Mouse (Mus musculus): Measurements from ENCODE around the gene Ccdc184. TPM values are rescaled to one million over a fixed set of nuclear protein-coding genes. Genes with fewer than 3 reads are reported as not detected.

Gene Ccdc184
- polyA plus RNA-seq, 2 experiments, result not detected

DNA sequence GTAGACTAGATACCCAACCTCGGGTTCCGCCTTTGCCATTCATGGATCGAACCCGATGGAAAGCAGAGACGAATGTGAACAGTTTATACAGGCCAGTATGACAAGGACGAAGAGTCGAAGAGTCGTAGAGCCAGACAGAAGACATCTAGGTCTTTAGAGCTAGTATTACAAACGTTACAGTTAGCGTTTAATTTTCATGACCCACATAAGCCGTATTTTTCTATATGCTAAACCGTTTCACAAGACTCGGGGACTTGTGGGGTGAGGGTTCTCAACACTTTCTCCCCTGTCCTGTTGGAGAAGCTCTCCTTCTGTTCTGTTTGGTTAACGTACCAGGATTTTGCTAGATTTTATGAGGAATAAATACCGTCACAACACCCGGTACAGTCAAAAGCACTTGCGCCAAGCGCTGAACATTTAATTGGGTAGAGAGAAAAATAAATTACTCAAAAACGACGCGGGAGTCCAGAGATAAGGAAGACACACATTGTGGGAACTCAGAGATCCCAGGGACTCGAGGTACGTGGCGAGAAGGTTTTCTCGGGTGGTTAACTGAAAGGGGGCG lies 13.7 kb downstream of the Ccdc184 start:
- Histone ChIP-seq H3K27me3 (ENCODE audit: control insufficient read depth, insufficient read depth, low read length) (peaks cover 7% of the 10 kb centered on the region), H3K4me2 (ENCODE audit: low read depth) (peak overlapping the region; percentile 58)

GRCm38 (mm10) chr15:98181132-98181711 lies 14.3 kb downstream of the Ccdc184 start:
- ATAC-seq (ENCODE audit: insufficient read depth), result peak; percentile 97
- TF ChIP-seq CTCF (IDR thresholded peaks at IDR 0.05; ENCODE audit: low read depth), result peak; percentile 84
- TF ChIP-seq EP300 (IDR thresholded peaks at IDR 0.05; ENCODE audit: low read depth), result no peak
- no peak overlapping the region for H3K27ac ChIP-seq

More for the DNA sequence above, 13.7 kb downstream of the Ccdc184 start:
- Histone ChIP-seq H3K9me3 (ENCODE audit: control insufficient read depth, low read length) (no peaks in the 10 kb centered on the region), H3K4me3 (ENCODE audit: insufficient read depth in 1 of 2, low read depth in 2 of 2, low read length in 2 of 2) (peak overlapping the region; percentile 43 to 54; a peak in 3 of 4 replicates), H3K4me1 (replicated peaks; ENCODE audit: control insufficient read depth in 2 of 2, insufficient read depth in 2 of 2, low read length in 1 of 2) (peaks cover 0 to 8% of the 10 kb centered on the region in 2 experiments; a peak in 2 of 4 replicates), H3K27ac (no peak overlapping the region), H3K36me3 (replicated peaks; ENCODE audit: control insufficient read depth, insufficient read depth, low read depth) (no peaks in the 10 kb centered on the region), H3K9ac (replicated peaks) (no peak overlapping the region)
- ATAC-seq (ENCODE audit: insufficient read depth) (no peak), DNase-seq (ENCODE audit: low read depth in 3 of 3, low spot score in 3 of 3) (no peak)
- 11% methylated on average over 26 of the region's 26 CpGs for WGBS (ENCODE audit: insufficient replicate concordance)
- TF ChIP-seq EP300 (IDR thresholded peaks at IDR 0.05; ENCODE audit: low read depth) (no peak), CTCF (IDR thresholded peaks at IDR 0.05; ENCODE audit: low read depth) (no peak)

GRCm38 (mm10) chr15:98181856-98182570 lies 15.1 kb downstream of the Ccdc184 start:
- no peaks in the 10 kb centered on the region for H3K9me3 ChIP-seq (ENCODE audit: control insufficient read depth, low read length)
- H3K4me2 ChIP-seq (ENCODE audit: low read depth), result no peak overlapping the region
- ATAC-seq (ENCODE audit: insufficient read depth) (no peak), DNase-seq (ENCODE audit: low read depth in 3 of 3, low spot score in 3 of 3) (no peak)
- H3K9ac ChIP-seq (replicated peaks), result no peak overlapping the region
- WGBS (ENCODE audit: insufficient replicate concordance), result 49% methylated on average over 12 of the region's 12 CpGs
- no peaks in the 10 kb centered on the region for H3K36me3 ChIP-seq (replicated peaks; ENCODE audit: control insufficient read depth, insufficient read depth, low read depth)
- H3K27ac ChIP-seq, result no peak overlapping the region
- TF ChIP-seq EP300 (IDR thresholded peaks at IDR 0.05; ENCODE audit: low read depth) (no peak), CTCF (IDR thresholded peaks at IDR 0.05; ENCODE audit: low read depth) (no peak)
- no peak overlapping the region for H3K4me3 ChIP-seq (ENCODE audit: insufficient read depth in 1 of 2, low read depth in 2 of 2, low read length in 2 of 2)
- peaks cover 7% of the 10 kb centered on the region for H3K27me3 ChIP-seq (ENCODE audit: control insufficient read depth, insufficient read depth, low read length)
- H3K4me1 ChIP-seq (replicated peaks; ENCODE audit: control insufficient read depth in 2 of 2, insufficient read depth in 2 of 2, low read length in 1 of 2), result peaks cover 0 to 8% of the 10 kb centered on the region in 2 experiments; a peak in 2 of 4 replicates

More at GRCm38 (mm10) chr15:98181132-98181711, 14.3 kb downstream of the Ccdc184 start:
- Histone ChIP-seq H3K27me3 (ENCODE audit: control insufficient read depth, insufficient read depth, low read length) (peaks cover 7% of the 10 kb centered on the region), H3K9me3 (ENCODE audit: control insufficient read depth, low read length) (no peaks in the 10 kb centered on the region), H3K4me2 (ENCODE audit: low read depth) (peak overlapping the region; percentile 58), H3K4me3 (ENCODE audit: insufficient read depth in 1 of 2, low read depth in 2 of 2, low read length in 2 of 2) (peak overlapping the region; percentile 43 to 54), H3K9ac (replicated peaks) (no peak overlapping the region), H3K4me1 (replicated peaks; ENCODE audit: control insufficient read depth in 2 of 2, insufficient read depth in 2 of 2, low read length in 1 of 2) (peaks cover 0 to 8% of the 10 kb centered on the region in 2 experiments; a peak in 2 of 4 replicates), H3K36me3 (replicated peaks; ENCODE audit: control insufficient read depth, insufficient read depth, low read depth) (no peaks in the 10 kb centered on the region)
- under 1% methylated on average over 30 of the region's 30 CpGs for WGBS (ENCODE audit: insufficient replicate concordance)
- peak; percentile 57 to 64 (median 59) for DNase-seq (ENCODE audit: low read depth in 3 of 3, low spot score in 3 of 3)

GRCm38 (mm10) chr15:98184456-98184855 lies 17.5 kb downstream of the Ccdc184 start:
- WGBS (ENCODE audit: insufficient replicate concordance), result 51% methylated on average over 4 of the region's 4 CpGs
- no peak for ATAC-seq (ENCODE audit: insufficient read depth)
- Histone ChIP-seq H3K27me3 (ENCODE audit: control insufficient read depth, insufficient read depth, low read length) (peaks cover 7% of the 10 kb centered on the region), H3K9me3 (ENCODE audit: control insufficient read depth, low read length) (no peaks in the 10 kb centered on the region), H3K4me1 (replicated peaks; ENCODE audit: control insufficient read depth in 2 of 2, insufficient read depth in 2 of 2, low read length in 1 of 2) (peaks cover 0 to 8% of the 10 kb centered on the region in 2 experiments; a peak in 2 of 4 replicates), H3K4me2 (ENCODE audit: low read depth) (no peak overlapping the region), H3K27ac (no peak overlapping the region), H3K36me3 (replicated peaks; ENCODE audit: control insufficient read depth, insufficient read depth, low read depth) (no peaks in the 10 kb centered on the region), H3K9ac (replicated peaks) (no peak overlapping the region), H3K4me3 (ENCODE audit: insufficient read depth in 1 of 2, low read depth in 2 of 2, low read length in 2 of 2) (no peak overlapping the region)
- no peak for TF ChIP-seq CTCF (IDR thresholded peaks at IDR 0.05; ENCODE audit: low read depth)
- no peak for DNase-seq (ENCODE audit: low read depth in 3 of 3, low spot score in 3 of 3)

DNA sequence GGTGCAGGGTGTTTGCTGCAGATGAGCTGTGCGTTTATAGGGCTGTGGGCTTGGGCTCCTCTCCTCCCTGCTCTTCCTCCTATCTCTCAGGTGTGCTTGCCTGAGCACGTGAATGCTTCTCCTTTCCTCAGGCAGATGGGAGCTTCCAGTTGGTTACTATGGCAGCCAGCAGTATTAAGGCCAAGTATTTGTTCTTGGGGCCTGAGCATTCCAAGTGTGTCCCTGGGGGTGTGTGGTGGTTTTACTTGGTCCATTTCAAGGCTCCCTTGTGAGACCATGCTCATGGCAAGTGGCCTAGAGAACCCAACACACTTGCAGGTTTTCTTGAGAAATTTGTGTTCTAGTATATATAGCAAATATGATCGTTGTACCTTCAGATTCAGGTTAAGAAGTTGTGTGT lies 28.5 kb downstream of the Ccdc184 start, which contains the start of gene Olfr288:
Gene Olfr288, minus strand, starts transcription at position 101 of the 400 bp plus-strand sequence.
- no peak for DNase-seq (ENCODE audit: low read depth in 3 of 3, low spot score in 3 of 3)
- H3K4me2 ChIP-seq (ENCODE audit: low read depth), result no peak within 1 kb of the TSS
- no peak for TF ChIP-seq EP300 (IDR thresholded peaks at IDR 0.05; ENCODE audit: low read depth)
- TF ChIP-seq CTCF (IDR thresholded peaks at IDR 0.05; ENCODE audit: low read depth), result no peak
- WGBS (ENCODE audit: insufficient replicate concordance), result 34% methylated on average over 3 of the region's 3 CpGs
- no peak within 1 kb of the TSS for H3K27ac ChIP-seq
- H3K27me3 ChIP-seq (ENCODE audit: control insufficient read depth, insufficient read depth, low read length), result no peaks in the 10 kb centered on the region
- H3K4me3 ChIP-seq (ENCODE audit: insufficient read depth in 1 of 2, low read depth in 2 of 2, low read length in 2 of 2), result no peak within 1 kb of the TSS
- no peaks in the 10 kb centered on the region for H3K9me3 ChIP-seq (ENCODE audit: control insufficient read depth, low read length)
- no peak for ATAC-seq (ENCODE audit: insufficient read depth)
- H3K36me3 ChIP-seq (replicated peaks; ENCODE audit: control insufficient read depth, insufficient read depth, low read depth), result no peaks in the 10 kb centered on the region
- no peak within 1 kb of the TSS for H3K9ac ChIP-seq (replicated peaks)
- no peaks in the 10 kb centered on the region for H3K4me1 ChIP-seq (replicated peaks; ENCODE audit: control insufficient read depth in 2 of 2, insufficient read depth in 2 of 2, low read length in 1 of 2)
